Mouse (Mus musculus) gastrocnemius, postnatal 36 days (tissue): ENCODE results near the gene Grip2. TPM values are rescaled to one million over a fixed set of nuclear protein-coding genes. Genes with fewer than 3 reads are reported as not detected.
A peak's percentile ranks its signal among the peaks of the same experiment; 100 is the strongest.

Source experiments
- DNase-seq, 2 experiments: peaks; one replicate each; pipeline ENCODE4 v3.0.0; 2022
- intact Hi-C: fragments of 180-260 bp; cut with DNase I; formaldehyde crosslinking; loops from one replicate; pipeline ENCODE4 v1.15.1; 2025
- long read RNA-seq, 2 experiments: library from polyadenylated mRNA; stranded (forward); transcript quantifications; one replicate each; pipeline ENCODE4 v2.0.0; 2021
- total RNA-seq, 2 experiments: library from RNA; stranded (reverse); gene quantifications; 2 replicates each; pipeline ENCODE4 v1.2.3; 2021

Gene Grip2
- 1 to 10 TPM; 2.4 to 3.3 TPM for total RNA-seq
- long read RNA-seq, experiment 1, partial matches to known transcripts: 0 of 3 reads
- long read RNA-seq, experiment 1, other reads (novel, unspliced or antisense): 3 of 3 reads
- long read RNA-seq, experiment 2, partial matches to known transcripts: 0 of 3 reads
- long read RNA-seq, experiment 2, other reads (novel, unspliced or antisense): 3 of 3 reads

DNA sequence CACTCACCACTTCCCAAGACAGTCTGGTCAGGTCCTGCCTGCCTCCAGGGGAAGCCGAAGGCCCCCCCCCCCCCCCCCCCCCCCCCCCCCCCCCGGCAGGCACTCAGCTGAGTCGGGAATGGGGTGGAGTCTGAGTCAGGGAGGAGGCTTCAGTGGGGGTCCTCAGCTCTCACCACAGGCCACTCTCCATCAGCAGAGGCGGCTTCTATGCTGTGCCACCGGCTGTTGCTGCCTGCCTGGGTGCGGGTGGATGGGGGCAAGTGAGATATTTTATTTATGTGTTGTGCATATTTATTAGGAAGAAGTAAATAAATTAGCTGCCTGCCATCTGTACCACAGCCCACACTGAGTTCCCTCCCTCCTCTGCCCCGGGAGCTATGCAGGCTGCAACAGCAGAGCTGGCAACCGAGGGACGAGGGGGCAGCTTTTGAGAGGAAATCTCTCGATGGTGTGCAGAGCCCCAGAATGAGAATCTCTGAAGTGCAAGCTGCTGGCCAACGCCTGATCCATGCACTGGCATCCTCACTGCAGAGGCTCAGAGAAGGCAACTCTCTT lies at the start of gene Grip2:
Gene Grip2 (minus strand): TSS at position 235 of the 555 bp plus-strand sequence.
- no peak for DNase-seq
- intact Hi-C loops: no loop called here

GRCm38 (mm10) chr6:91872781-91873180 lies 45.7 kb upstream of the Grip2 start:
- DNase-seq: no peak
- intact Hi-C loops: no loop called here

GRCm38 (mm10) chr6:91868091-91868490 lies 41.0 kb upstream of the Grip2 start:
- intact Hi-C loops: no loop called here

GRCm38 (mm10) chr6:91865601-91866000 lies 38.6 kb upstream of the Grip2 start:
- intact Hi-C loops: no loop called here
- no peak for DNase-seq

More at GRCm38 (mm10) chr6:91868091-91868490, 41.0 kb upstream of the Grip2 start:
- DNase-seq: no peak

GRCm38 (mm10) chr6:91864595-91864994 lies 37.5 kb upstream of the Grip2 start:
- no peak for DNase-seq
- intact Hi-C loops: loop anchor here (5.0 kb wide), 1 partner anchor 47 kb away; no protein-coding TSS in a partner anchor

DNA sequence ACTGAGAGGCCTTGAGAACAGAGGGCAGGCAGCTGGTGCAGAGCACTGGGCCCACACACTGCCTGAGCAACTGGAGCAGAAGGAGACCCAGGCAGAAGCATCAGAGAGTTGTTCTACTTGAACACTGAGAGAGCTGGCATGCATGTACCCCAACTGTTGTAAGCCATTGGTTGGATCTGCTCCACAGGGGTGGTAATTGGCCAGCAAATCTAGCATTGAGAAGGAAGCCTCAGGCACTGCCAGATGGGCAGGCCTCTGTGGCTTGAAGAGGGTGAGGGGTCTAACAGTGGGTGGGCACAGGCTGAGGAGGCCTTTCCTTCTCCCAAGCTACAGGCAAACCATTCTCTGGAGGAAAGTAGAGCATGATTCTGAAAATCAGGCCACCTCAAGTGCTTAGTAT lies 35.8 kb upstream of the Grip2 start:
- DNase-seq: no peak
- intact Hi-C loops: loop anchor here (5.0 kb wide), 1 partner anchor 46 kb away; no protein-coding TSS in a partner anchor

DNA sequence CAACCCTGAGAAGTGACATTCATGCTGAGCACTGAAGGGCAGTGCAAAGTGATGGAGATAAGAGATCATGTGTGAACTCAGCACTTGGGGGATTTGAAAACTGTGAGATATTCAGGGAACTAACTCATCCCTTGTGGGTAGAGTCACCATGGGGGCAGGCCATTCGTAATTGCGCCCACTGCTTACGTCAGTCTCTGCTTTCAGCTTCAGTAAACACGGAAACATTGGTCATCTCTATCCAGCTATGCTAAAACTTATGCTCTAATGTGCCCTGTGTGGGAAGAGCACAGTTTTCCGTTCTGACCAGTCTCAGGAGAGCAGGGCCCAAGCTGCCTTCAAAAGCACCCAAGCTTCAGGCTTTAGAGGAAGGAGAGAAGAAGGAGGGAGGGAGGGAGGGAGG lies 31.3 kb upstream of the Grip2 start:
- intact Hi-C loops: loop anchor here (10.0 kb wide), 1 partner anchor 334 kb away; no protein-coding TSS in a partner anchor
- no peak for DNase-seq

GRCm38 (mm10) chr6:91852550-91852949 lies 25.5 kb upstream of the Grip2 start:
- intact Hi-C loops: loop anchor here (10.0 kb wide), 1 partner anchor 328 kb away; no protein-coding TSS in a partner anchor
- no peak for DNase-seq

GRCm38 (mm10) chr6:91843628-91844153 lies 16.6 kb upstream of the Grip2 start:
- DNase-seq: no peak
- intact Hi-C loops: no loop called here

GRCm38 (mm10) chr6:91842897-91843627 lies 16.0 kb upstream of the Grip2 start:
- intact Hi-C loops: no loop called here
- no peak for DNase-seq

GRCm38 (mm10) chr6:91839010-91839871 lies 12.2 kb upstream of the Grip2 start:
- peak; percentile 55 to 56 for DNase-seq
- intact Hi-C loops: no loop called here

GRCm38 (mm10) chr6:91832863-91833440 lies 5.9 kb upstream of the Grip2 start:
- no peak for DNase-seq
- intact Hi-C loops: no loop called here

GRCm38 (mm10) chr6:91827926-91828325 lies 876 bp upstream of the Grip2 start:
- DNase-seq: no peak
- intact Hi-C loops: no loop called here

- intact Hi-C loops: loop anchor here (5.0 kb wide), 1 partner anchor 44 kb away; no protein-coding TSS in a partner anchor
These were observed 8.8 kb downstream of the Grip2 start for GRCm38 (mm10) chr6:91818271-91818670.

DNA sequence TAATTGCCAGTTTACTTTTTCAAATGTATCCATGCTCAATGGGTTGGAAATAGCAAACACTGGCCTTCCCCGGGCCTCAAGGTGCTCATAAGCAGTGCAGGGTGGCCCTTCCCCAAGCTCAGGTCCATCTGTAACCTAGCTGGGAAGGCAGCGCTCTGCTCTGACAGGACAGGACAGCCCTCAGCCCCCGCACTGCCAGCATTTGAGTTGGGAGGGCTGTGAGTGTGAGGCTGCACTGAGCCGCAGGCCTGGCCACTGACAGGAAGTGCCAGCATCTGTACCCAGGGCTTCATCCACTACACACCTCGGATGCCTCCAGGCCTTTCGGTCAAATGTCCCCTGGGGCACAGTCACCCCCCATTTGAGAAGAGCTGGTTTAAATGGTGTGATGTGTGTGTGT lies 11.1 kb downstream of the Grip2 start:
- intact Hi-C loops: loop anchor here (5.0 kb wide), 1 partner anchor 46 kb away; no protein-coding TSS in a partner anchor
- DNase-seq: no peak

More at GRCm38 (mm10) chr6:91818271-91818670, 8.8 kb downstream of the Grip2 start:
- no peak for DNase-seq

DNA sequence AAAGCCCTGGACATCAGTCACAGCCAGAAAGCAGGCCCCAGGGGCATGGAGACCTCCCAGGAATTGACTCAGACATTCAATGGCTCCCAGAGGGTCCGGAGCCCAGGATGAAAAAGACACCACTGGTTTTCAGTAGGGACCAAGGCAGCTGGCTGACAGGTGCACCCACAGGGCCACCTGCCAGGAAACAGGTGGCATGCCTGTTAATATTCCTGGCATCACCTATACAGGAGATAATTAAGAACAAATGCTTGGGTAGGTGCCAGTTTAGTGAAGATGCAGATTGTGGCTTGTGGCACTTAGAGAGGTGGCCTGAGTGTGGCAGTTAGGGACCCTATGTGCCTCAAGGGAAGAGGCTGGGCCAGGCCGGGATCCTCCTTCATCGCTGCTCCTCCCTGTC lies 13.4 kb downstream of the Grip2 start:
- no peak for DNase-seq
- intact Hi-C loops: no loop called here

GRCm38 (mm10) chr6:91810007-91810406 lies 17.0 kb downstream of the Grip2 start:
- intact Hi-C loops: no loop called here
- DNase-seq: no peak

DNA sequence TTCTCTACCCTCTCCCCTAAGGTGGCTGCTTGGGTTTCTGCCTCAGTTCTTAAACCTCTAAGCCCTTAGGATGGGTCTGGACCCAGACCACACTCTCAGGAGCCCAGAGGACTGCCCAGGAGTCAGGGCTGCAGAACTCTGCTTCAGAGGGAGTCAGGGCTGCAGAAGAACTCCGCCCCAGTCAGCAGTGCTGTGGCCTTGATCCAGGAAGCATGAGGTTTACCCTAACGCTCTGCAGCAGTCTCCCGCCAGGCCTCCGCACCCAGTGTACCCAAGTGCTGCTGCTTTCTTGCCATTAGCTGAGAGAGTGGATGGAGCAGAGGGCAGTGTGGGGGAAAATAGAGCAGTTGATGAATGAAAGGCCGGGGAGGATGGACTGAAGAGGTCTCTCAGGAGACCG lies 19.0 kb downstream of the Grip2 start:
- intact Hi-C loops: no loop called here

DNA sequence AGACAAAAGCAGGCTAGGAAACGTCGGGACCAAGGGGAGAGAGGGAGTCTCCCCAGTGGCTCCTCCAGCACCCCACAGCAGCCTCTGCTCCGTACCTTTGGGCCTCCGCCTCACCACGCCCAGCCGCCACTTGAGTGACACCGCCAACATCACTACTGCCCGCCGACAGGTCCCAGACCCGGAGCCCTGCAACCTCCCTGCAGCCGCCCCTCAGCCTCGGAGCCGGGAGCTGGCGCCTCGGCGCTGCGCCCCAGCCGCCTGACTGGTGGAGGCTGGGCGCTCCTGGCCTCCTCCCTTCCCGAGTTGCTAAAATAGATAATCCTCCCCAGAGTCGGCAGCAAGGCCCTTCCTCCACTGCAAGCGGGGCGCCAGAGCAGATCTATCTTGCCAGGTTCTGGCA lies 19.9 kb downstream of the Grip2 start:
- intact Hi-C loops: no loop called here
- no peak for DNase-seq

More for the DNA sequence above, 19.0 kb downstream of the Grip2 start:
- DNase-seq: no peak

DNA sequence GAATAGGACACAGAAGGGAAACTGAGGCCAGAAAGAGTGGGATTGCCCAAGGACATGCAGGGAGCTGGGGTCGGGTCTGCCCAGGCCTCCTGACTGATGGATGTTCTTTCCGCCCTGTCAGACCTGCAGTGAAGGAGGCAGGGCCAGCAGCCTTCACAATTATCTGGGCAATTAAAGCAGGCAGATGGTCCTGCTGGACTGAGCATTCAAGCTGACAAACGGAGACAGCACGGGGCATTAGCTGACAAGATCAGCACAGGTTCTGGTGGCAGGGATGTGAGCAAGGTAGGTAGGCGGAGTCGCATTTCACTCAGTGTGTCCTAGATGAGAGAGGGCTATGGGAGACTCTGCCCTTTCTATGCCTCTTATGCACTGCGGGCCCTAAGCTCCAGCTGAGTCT lies 22.9 kb downstream of the Grip2 start:
- intact Hi-C loops: no loop called here
- no peak for DNase-seq
